Mouse (Mus musculus): ENCODE measurements around the gene Slc35b1.

Slc35b1 gene

DNA sequence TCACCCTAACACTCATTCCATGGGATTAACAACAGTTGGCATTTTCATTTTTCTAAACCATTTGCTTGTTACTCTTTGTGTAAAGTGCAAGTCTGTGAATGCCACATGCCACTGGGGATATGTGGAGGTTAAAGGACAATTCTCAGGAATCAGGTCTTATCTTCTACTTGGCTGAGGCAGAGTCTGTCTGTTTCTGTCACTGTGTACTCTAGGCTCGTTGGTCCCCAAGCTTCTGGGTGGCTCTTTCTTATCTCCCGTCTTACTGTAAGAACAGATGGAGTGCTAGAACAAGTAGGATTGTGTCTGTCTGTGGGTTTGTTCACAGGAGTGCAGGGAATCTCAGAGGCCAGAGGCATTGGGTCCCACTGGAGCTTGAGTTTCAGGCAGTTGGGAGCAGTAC, 46.9 kb downstream of the Slc35b1 start:
- DNase-seq (ENCODE audit: low spot score in 2 of 2), result no peak

DNA sequence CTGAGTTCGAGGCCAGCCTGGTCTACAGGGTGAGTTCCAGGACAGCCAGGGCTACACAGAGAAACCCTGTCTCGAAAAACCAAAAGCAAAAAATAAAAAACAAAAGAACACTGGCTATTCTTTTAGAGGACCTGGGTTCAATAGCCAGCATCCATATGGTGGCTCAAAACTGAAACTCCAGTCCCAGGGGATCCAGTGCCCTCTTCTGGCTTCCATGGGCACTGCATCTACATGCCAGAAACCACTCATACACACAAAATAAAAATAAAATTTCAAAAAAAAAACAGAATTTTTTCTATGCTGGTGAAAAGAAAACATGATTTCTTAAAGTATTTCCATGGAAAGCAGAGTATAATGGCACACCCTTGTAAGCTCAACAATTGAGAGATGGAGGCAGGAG, 47.7 kb downstream of the Slc35b1 start:
- DNase-seq (ENCODE audit: low spot score in 2 of 2), result no peak

Measured in urinary bladder, adult 18-20 months (tissue).